Mouse (Mus musculus): Measurements from ENCODE around the gene Mmachc.

GRCm38 (mm10) chr4:116749750-116750149 is 41.5 kb upstream of the Mmachc start:
- TF ChIP-seq POLR2A (IDR thresholded peaks at IDR 0.05; ENCODE audit: insufficient read length, low read depth) (no peak), POLR2AphosphoS2 (IDR thresholded peaks at IDR 0.05; ENCODE audit: insufficient read length, low read depth) (no peak)
